Mouse (Mus musculus) myocyte (in vitro differentiated cells): ENCODE results near the gene Ndufs2. TPM values are rescaled to one million over a fixed set of nuclear protein-coding genes. Genes with fewer than 3 reads are reported as not detected.

ENCODE experiments used
- H3K27me3 ChIP-seq: one replicate; pipeline ENCODE4 v1.6.1; 2011; ENCODE audit not compliant: control insufficient read depth, insufficient read depth, insufficient read length
- H3K36me3 ChIP-seq: one replicate; pipeline ENCODE4 v1.6.1; 2011; ENCODE audit not compliant: control insufficient read depth, insufficient read depth
- H3K4me2 ChIP-seq: one replicate; pipeline ENCODE4 v1.6.1; 2011; ENCODE audit warnings: low read depth, control low read depth
- H3K4me3 ChIP-seq: one replicate; pipeline ENCODE4 v1.5.1; 2011; ENCODE audit warnings: mild to moderate bottlenecking, control low read depth, moderate library complexity
- H3K79me2 ChIP-seq: one replicate; pipeline ENCODE4 v1.6.1; 2011; ENCODE audit not compliant: control insufficient read depth, insufficient read depth
- H3ac ChIP-seq: one replicate; pipeline ENCODE4 v1.6.1; 2011; ENCODE audit not compliant: control insufficient read depth, insufficient read length
- CEBPB ChIP-seq: IDR thresholded peaks from 2 replicates; pipeline ENCODE4 v1.6.1; 2011; ENCODE audit warnings: mild to moderate bottlenecking, moderate library complexity; ENCODE audit not compliant: poor library complexity, insufficient read depth, severe bottlenecking
- E2F4 ChIP-seq: IDR thresholded peaks from one replicate; pipeline ENCODE4 v1.6.1; 2011; ENCODE audit warnings: mild to moderate bottlenecking, control low read depth, moderate library complexity; ENCODE audit not compliant: insufficient read depth
- MAX ChIP-seq: IDR thresholded peaks from one replicate; pipeline ENCODE4 v1.6.1; 2011; ENCODE audit warnings: low read depth, mild to moderate bottlenecking, control low read depth
- MYOD1 ChIP-seq, 3 experiments: IDR thresholded peaks; one replicate each; pipeline ENCODE4 v1.6.1; 2011; ENCODE audit warnings: control low read depth in 2 of 3, low read depth in 2 of 3, mild to moderate bottlenecking in 2 of 3, moderate library complexity in 1 of 3; ENCODE audit not compliant: insufficient read length in 2 of 3, control insufficient read depth in 1 of 3
- MYOG ChIP-seq, 3 experiments: IDR thresholded peaks; one replicate each; pipeline ENCODE4 v1.6.1; 2011; ENCODE audit warnings: control low read depth in 2 of 3, low read depth in 2 of 3, mild to moderate bottlenecking in 2 of 3; ENCODE audit not compliant: insufficient read length in 2 of 3, control insufficient read depth in 1 of 3, insufficient read depth in 1 of 3
- POLR2A ChIP-seq: IDR thresholded peaks from one replicate; pipeline ENCODE4 v1.6.1; 2011; ENCODE audit warnings: low read depth, mild to moderate bottlenecking, control low read depth, moderate library complexity; ENCODE audit not compliant: insufficient read length
- POLR2AphosphoS2 ChIP-seq: IDR thresholded peaks from one replicate; pipeline ENCODE4 v1.6.1; 2011; ENCODE audit warnings: low read depth, control low read depth; ENCODE audit not compliant: insufficient read length
- REST ChIP-seq: IDR thresholded peaks from one replicate; pipeline ENCODE4 v1.6.1; 2011; ENCODE audit warnings: mild to moderate bottlenecking, control low read depth, moderate library complexity; ENCODE audit not compliant: insufficient read depth, insufficient read length
- SRF ChIP-seq: IDR thresholded peaks from one replicate; pipeline ENCODE4 v1.6.1; 2011; ENCODE audit warnings: low read depth; ENCODE audit not compliant: control insufficient read depth, insufficient read length
- TCF12 ChIP-seq: IDR thresholded peaks from one replicate; pipeline ENCODE4 v1.6.1; 2011; ENCODE audit warnings: mild to moderate bottlenecking, control low read depth; ENCODE audit not compliant: poor library complexity, insufficient read depth, severe bottlenecking
- TCF3 ChIP-seq: IDR thresholded peaks from one replicate; pipeline ENCODE4 v1.6.1; 2011; ENCODE audit warnings: low read depth, control low read depth; ENCODE audit not compliant: insufficient read length
- USF1 ChIP-seq: IDR thresholded peaks from one replicate; pipeline ENCODE4 v1.6.1; 2011; ENCODE audit warnings: low read depth, mild to moderate bottlenecking, control low read depth, moderate library complexity
- polyA plus RNA-seq: library from polyadenylated mRNA; unstranded; fragments of >200 nt; fragmentation: generic; extraction: Trizol; gene quantifications from one replicate; pipeline ENCODE4 v1.2.1, GENCODE M21; 2012; ENCODE audit warnings: missing spikeins

Ndufs2 gene
- polyA plus RNA-seq, 1 experiment, result 409 TPM

DNA sequence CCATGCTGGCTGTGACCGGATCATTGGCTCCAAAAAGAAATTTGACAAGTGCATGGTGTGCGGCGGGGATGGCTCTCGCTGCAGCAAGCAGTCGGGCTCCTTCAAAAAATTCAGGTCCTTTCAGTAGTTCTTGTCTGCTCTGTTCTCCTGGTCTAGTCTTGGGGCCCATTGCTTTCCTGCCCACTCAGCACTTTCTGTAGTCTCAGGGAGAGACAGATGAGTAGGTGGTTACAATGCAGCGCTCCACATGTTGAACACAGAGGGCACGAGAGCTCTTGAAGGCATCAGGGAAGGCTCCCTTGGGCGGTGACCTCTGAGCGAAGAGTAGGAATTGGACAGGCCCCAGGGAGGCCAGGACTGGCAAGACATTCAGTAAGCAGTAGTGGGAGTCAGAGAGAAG is 6.6 kb upstream of the Ndufs2 start:
- Histone ChIP-seq H3K4me2 (no peak overlapping the region), H3K4me3 (no peak overlapping the region), H3K27me3 (no peaks in the 10 kb centered on the region), H3ac (no peak overlapping the region), H3K79me2 (no peaks in the 10 kb centered on the region), H3K36me3 (no peaks in the 10 kb centered on the region)
- TF ChIP-seq MAX (no peak), SRF (no peak), USF1 (no peak), MYOG (IDR thresholded peaks at IDR 0.05; ENCODE audit: control insufficient read depth in 1 of 3, insufficient read depth in 1 of 3, insufficient read length in 2 of 3, low read depth in 2 of 3) (no peak), MYOD1 (IDR thresholded peaks at IDR 0.05; ENCODE audit: control insufficient read depth in 1 of 3, insufficient read length in 2 of 3, low read depth in 2 of 3) (no peak), REST (no peak), POLR2A (no peak), CEBPB (no peak), E2F4 (no peak), TCF12 (no peak), TCF3 (no peak), POLR2AphosphoS2 (no peak)

DNA sequence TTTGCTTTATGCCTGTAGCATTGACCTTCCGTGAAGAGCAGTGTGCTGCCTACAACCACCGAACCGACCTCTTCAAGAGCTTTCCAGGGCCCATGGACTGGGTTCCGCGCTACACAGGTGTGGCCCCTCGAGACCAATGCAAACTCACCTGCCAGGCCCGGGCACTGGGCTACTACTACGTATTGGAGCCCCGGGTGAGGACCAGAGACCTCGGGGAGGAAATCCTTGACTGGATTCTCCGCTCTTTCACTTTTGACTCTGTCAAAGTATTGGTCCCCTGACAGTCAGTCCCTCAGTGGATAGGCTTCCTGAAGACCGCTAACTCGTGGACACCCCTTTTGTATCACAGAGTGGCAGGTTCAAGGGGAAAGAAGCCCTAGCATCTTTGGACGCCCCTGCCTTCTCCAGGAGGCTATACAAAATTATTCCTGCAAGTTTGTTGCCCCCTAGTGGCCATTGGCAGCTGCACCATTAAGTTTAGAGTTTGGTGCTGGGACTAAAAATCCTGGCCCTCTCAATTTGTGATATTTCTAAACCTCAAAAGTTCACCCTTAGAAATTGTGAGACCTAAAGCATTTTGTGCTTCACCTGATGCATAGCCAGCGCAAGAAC is 5.9 kb upstream of the Ndufs2 start:
- no peak overlapping the region for H3ac ChIP-seq
- TF ChIP-seq TCF3 (no peak), MYOG (IDR thresholded peaks at IDR 0.05; ENCODE audit: control insufficient read depth in 1 of 3, insufficient read depth in 1 of 3, insufficient read length in 2 of 3, low read depth in 2 of 3) (no peak), REST (no peak), MYOD1 (IDR thresholded peaks at IDR 0.05; ENCODE audit: control insufficient read depth in 1 of 3, insufficient read length in 2 of 3, low read depth in 2 of 3) (no peak), CEBPB (no peak), E2F4 (no peak), POLR2A (no peak), SRF (no peak)
- H3K4me2 ChIP-seq, result no peak overlapping the region
- H3K27me3 ChIP-seq, result no peaks in the 10 kb centered on the region
- no peaks in the 10 kb centered on the region for H3K36me3 ChIP-seq
- H3K79me2 ChIP-seq, result no peaks in the 10 kb centered on the region
- no peak overlapping the region for H3K4me3 ChIP-seq

DNA sequence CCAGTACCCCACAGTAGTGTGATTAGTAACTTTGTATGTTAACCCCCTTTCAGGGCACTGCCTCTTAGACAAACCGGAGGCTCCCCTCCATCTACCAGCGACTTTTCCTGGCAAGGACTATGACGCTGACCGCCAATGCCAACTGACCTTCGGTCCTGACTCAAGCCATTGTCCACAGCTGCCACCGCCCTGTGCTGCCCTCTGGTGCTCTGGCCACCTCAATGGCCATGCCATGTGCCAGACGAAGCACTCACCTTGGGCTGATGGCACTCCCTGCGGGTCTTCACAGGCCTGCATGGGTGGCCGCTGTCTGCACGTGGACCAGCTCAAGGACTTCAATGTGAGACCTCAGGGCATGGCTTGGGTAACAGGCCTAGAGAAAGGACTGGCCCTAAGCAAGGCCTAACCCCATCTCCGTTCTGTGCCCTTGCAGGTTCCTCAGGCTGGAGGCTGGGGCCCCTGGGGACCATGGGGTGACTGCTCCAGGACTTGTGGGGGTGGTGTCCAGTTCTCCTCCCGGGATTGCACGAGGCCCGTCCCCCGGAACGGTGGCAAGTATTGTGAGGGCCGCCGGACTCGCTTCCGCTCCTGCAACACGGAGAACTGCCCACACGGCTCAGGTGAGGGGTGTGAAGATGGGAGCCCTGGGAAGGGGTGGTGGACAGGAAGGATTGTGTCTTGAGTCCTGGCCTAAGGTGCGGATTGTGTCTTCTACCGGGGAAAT is 5.1 kb upstream of the Ndufs2 start:
- TF ChIP-seq TCF3, result no peak
- no peak for TF ChIP-seq POLR2AphosphoS2
- TF ChIP-seq MYOD1 (IDR thresholded peaks at IDR 0.05; ENCODE audit: control insufficient read depth in 1 of 3, insufficient read length in 2 of 3, low read depth in 2 of 3), result peak in 1 of 3 experiments; percentile 35
- TF ChIP-seq REST, result no peak
- no peak for TF ChIP-seq TCF12
- TF ChIP-seq CEBPB, result no peak
- TF ChIP-seq MYOG (IDR thresholded peaks at IDR 0.05; ENCODE audit: control insufficient read depth in 1 of 3, insufficient read depth in 1 of 3, insufficient read length in 2 of 3, low read depth in 2 of 3), result peak in 2 of 3 experiments; percentile 10 to 32
- Histone ChIP-seq H3ac (no peak overlapping the region), H3K4me2 (no peak overlapping the region), H3K27me3 (no peaks in the 10 kb centered on the region), H3K4me3 (no peak overlapping the region), H3K79me2 (no peaks in the 10 kb centered on the region), H3K36me3 (no peaks in the 10 kb centered on the region)

DNA sequence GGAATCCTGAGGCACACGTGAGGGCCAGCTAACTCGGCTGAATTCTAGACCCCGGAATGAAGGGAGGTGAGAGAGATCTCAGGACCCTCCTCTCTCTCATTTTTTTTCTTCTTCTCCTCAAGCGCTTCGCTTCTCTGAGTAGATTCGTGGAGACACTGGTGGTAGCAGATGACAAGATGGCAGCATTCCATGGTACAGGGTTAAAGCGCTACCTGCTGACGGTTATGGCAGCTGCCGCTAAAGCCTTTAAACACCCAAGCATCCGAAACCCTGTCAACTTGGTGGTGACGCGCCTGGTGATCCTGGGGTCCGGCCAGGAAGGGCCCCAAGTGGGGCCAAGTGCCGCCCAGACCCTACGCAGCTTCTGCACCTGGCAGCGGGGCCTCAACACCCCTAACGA is 1.2 kb upstream of the Ndufs2 start:
- Histone ChIP-seq H3ac (no peak overlapping the region), H3K4me3 (peak overlapping the region; percentile 51), H3K4me2 (peak overlapping the region; percentile 78), H3K36me3 (no peaks in the 10 kb centered on the region), H3K27me3 (no peaks in the 10 kb centered on the region), H3K79me2 (no peaks in the 10 kb centered on the region)
- TF ChIP-seq CEBPB (no peak), E2F4 (no peak), POLR2AphosphoS2 (no peak), POLR2A (no peak), REST (no peak)
